Mouse (Mus musculus) liver, embryonic 14.5 days (tissue): Measurements from ENCODE around the gene Padi1. TPM values are rescaled to one million over a fixed set of nuclear protein-coding genes. Genes with fewer than 3 reads are reported as not detected.

Experiments
- ATAC-seq: fragments of 200-750 bp; cut with Nextera tagmentation; 2 replicates; pipeline ENCODE4 v1.8.0; 2017; ENCODE audit warnings: moderate number of reproducible peaks, mild to moderate bottlenecking, moderate library complexity; ENCODE audit not compliant: insufficient read depth
- DNase-seq, 3 experiments: peaks; one replicate each; pipeline ENCODE4 v3.0.0-alpha.2; 2012 to 2013; ENCODE audit warnings: low read depth in 3 of 3, low spot score in 3 of 3
- H3K27ac ChIP-seq: fragments of 300-500 bp; sonication (generic); 2 replicates; pipeline ENCODE4 v1.5.1; 2014; ENCODE audit warnings: moderate library complexity, mild to moderate bottlenecking, control low read depth, inconsistent platforms
- H3K27me3 ChIP-seq: fragments of 300-500 bp; sonication (generic); 2 replicates; pipeline ENCODE4 v1.6.1; 2014; ENCODE audit warnings: mild to moderate bottlenecking, low read length, moderate library complexity; ENCODE audit not compliant: control insufficient read depth, insufficient read depth
- H3K36me3 ChIP-seq: fragments of 300-500 bp; sonication (generic); replicated peaks from 2 replicates; pipeline ENCODE4 v1.6.1; 2014; ENCODE audit warnings: low read depth; ENCODE audit not compliant: control insufficient read depth, insufficient read depth
- H3K4me1 ChIP-seq, 2 experiments: fragments of 200-500 bp in 1 of 2; fragments of 300-500 bp in 1 of 2; sonication (generic) in 1 of 2; replicated peaks; 2 replicates each; pipeline ENCODE4 v1.6.1; 2012 to 2014; ENCODE audit warnings: antibody characterized with exemption in 1 of 2, inconsistent platforms in 1 of 2, low read length in 1 of 2; ENCODE audit not compliant: control insufficient read depth in 2 of 2, insufficient read depth in 2 of 2
- H3K4me2 ChIP-seq: fragments of 300-500 bp; sonication (generic); 2 replicates; pipeline ENCODE4 v1.6.1; 2014; ENCODE audit warnings: low read depth, mild to moderate bottlenecking, control low read depth, moderate library complexity
- H3K4me3 ChIP-seq, 2 experiments: fragments of 200-500 bp in 1 of 2; fragments of 300-500 bp in 1 of 2; sonication (generic) in 1 of 2; 2 replicates each; pipeline ENCODE4 v1.5.1; 2012 to 2014; ENCODE audit warnings: low read depth in 2 of 2, low read length in 2 of 2, mild to moderate bottlenecking in 2 of 2, control low read depth in 1 of 2, inconsistent platforms in 1 of 2, moderate library complexity in 1 of 2; ENCODE audit not compliant: insufficient read depth in 1 of 2
- H3K9ac ChIP-seq: fragments of 300-500 bp; sonication (generic); replicated peaks from 2 replicates; pipeline ENCODE4 v1.6.1; 2014; ENCODE audit warnings: mild to moderate bottlenecking, control low read depth, moderate library complexity
- H3K9me3 ChIP-seq: fragments of 300-500 bp; sonication (generic); 2 replicates; pipeline ENCODE4 v1.6.1; 2016; ENCODE audit warnings: low read length, mixed read lengths; ENCODE audit not compliant: control insufficient read depth
- CTCF ChIP-seq: IDR thresholded peaks from 2 replicates; pipeline ENCODE4 v1.5.1; 2016; ENCODE audit warnings: antibody characterized with exemption, low read depth, control low read depth
- EP300 ChIP-seq: IDR thresholded peaks from 2 replicates; pipeline ENCODE4 v1.6.1; 2016; ENCODE audit warnings: antibody characterized with exemption, low read depth
- WGBS: fragments of 180-500 bp; shearing (Covaris S2); extraction: QIAGEN DNeasy Blood & Tissue Kit; methylation state at CpG from one replicate; pipeline ENCODE4 v1.1.7; 2014; ENCODE audit not compliant: insufficient replicate concordance; 5-methylcytosine and 5-hydroxymethylcytosine counted together
- polyA plus RNA-seq, 2 experiments: library from polyadenylated mRNA; depleted of rRNA in 1 of 2; stranded (reverse) in 1 of 2; unstranded in 1 of 2; fragments of >200 nt; fragmentation: Nextera tagmentation in 1 of 2; extraction: Ambion mirVana in 1 of 2; gene quantifications; 2 replicates each; pipeline versions ENCODE4 v1.2.1 to v1.2.3; 2012 to 2014

The Padi1 gene
- polyA plus RNA-seq, 2 experiments, result 0.01 TPM; not detected in 1

DNA sequence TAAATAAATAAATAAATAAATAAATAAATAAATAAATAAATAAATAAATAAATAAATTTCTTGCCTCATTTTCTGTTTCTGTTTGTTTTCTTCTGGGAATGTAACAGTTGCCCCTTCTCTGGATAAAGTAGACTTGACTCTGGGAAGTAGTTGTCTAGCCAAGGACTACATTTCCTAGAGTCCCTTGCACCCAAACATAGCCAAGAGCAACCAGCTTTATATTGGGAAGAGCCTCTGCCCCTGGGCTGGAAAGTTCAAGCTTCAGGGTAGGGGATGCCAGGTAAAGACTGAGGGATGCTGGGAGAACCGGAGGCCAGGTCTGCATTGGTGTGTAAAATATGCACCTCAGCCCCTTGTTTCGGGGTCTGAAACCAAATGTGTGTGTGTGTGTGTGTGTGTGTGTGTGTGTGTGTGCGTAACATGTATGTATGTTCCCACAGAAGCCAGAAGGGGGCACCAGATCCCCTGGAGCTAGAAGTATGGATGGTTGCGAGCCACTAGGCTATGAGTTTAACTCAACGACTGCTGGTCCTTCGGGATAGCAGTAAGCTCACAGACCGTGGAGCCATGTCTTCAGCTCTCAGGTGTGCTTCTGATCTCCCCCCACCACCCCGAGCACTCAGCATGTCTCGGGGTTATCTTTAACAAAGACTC lies 61.2 kb downstream of the Padi1 start:
- no peak for ATAC-seq
- H3K9me3 ChIP-seq, result no peaks in the 10 kb centered on the region; the same call in 1 of the 2 replicates
- H3K27ac ChIP-seq, result no peak overlapping the region
- DNase-seq, result no peak
- peaks cover 0 to 1% of the 10 kb centered on the region in 2 experiments; a peak in 1 of 4 replicates for H3K4me1 ChIP-seq
- no peak overlapping the region for H3K4me2 ChIP-seq
- H3K4me3 ChIP-seq, result no peak overlapping the region
- WGBS, result 77% methylated on average over 9 of the region's 9 CpGs
- no peak overlapping the region for H3K9ac ChIP-seq
- H3K36me3 ChIP-seq, result no peaks in the 10 kb centered on the region
- TF ChIP-seq EP300 (no peak), CTCF (peak; percentile 17; the same call in 1 of the 2 replicates)
- H3K27me3 ChIP-seq, result no peaks in the 10 kb centered on the region

DNA sequence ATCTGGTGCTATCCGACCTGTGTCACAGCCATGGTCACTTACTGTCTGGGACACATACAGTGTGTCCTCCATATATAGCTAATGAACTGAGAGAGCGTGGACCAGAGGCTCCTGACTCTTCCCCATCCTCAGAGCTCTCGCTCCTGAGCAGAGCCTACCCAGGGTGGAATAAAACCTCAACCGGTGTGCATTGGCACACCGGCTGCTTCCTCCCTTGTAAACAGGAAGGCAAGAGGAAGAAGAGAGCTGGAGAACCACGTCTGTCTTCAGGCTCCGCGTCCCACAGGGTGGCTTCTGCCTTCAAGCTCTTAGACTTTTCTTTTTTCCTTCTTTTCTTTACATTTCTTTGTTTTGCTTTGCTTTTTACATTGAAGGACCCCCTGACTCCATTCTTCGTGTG lies 62.8 kb downstream of the Padi1 start:
- Histone ChIP-seq H3K4me2 (no peak overlapping the region), H3K4me1 (peaks cover 0 to 3% of the 10 kb centered on the region in 2 experiments; a peak in 1 of 4 replicates), H3K4me3 (no peak overlapping the region), H3K27me3 (no peaks in the 10 kb centered on the region), H3K9me3 (no peaks in the 10 kb centered on the region; the same call in 1 of the 2 replicates), H3K27ac (no peak overlapping the region), H3K36me3 (no peaks in the 10 kb centered on the region), H3K9ac (no peak overlapping the region)
- no peak for DNase-seq
- no peak for TF ChIP-seq CTCF
- no peak for TF ChIP-seq EP300
- no peak for ATAC-seq
- 38% methylated on average over 9 of the region's 9 CpGs for WGBS

DNA sequence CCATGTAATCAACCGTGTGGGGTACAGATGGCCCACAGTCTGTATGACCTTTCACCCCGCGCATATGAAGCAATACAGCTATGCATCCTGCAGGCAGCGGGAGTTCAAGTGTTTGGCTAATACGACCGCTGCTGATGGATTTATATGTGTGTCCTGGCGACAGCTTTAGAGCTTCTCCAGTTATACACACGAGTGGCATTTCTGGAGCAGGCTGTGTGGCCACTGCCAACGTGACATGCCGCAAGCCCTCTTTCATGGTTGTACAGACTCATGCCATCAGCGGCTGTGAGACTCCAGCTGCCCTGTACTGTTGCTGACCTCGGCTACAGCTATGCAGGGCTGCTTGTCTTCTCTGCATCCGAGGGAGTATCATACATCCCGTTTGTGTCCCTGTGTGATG lies 65.1 kb downstream of the Padi1 start:
- no peaks in the 10 kb centered on the region for H3K36me3 ChIP-seq
- H3K27me3 ChIP-seq, result no peaks in the 10 kb centered on the region
- peaks cover 0 to 3% of the 10 kb centered on the region in 2 experiments; a peak in 1 of 4 replicates for H3K4me1 ChIP-seq
- DNase-seq (no peak), ATAC-seq (no peak)
- no peak overlapping the region for H3K27ac ChIP-seq
- no peaks in the 10 kb centered on the region; the same call in 1 of the 2 replicates for H3K9me3 ChIP-seq
- WGBS, result 68% methylated on average over 14 of the region's 14 CpGs
- no peak overlapping the region for H3K9ac ChIP-seq
- H3K4me3 ChIP-seq, result no peak overlapping the region
- H3K4me2 ChIP-seq, result no peak overlapping the region
- TF ChIP-seq EP300, result no peak
- no peak for TF ChIP-seq CTCF

DNA sequence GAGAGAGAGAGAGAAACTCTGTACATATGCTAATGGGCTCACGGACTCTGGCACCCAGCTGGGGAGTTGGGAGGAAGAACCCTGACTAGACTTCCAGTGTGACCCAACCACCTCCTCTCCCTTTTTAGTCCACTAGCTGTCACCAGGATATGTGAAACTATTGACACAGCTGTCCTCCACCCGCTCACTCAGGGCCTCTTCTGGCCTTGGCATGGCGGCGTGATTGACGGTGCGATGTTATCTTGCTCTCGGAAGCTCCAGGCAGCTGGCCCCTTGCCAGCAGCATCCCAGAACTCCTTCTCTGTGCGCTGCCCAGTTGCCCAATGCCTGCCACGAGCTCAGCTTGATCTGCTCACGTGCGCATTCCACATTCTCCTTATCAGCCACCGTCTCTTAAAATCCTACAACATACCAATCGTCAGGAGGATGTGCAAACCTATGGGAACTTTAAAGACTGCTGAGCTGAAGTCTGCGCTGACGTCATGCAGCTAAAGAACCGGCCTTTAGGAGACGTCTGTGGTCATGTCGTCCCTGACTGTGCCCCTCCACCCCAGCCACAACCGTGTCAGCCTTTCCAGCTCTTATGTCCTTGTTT lies 65.7 kb downstream of the Padi1 start:
- Histone ChIP-seq H3K27ac (no peak overlapping the region), H3K4me2 (no peak overlapping the region), H3K4me1 (peaks cover 0 to 3% of the 10 kb centered on the region in 2 experiments; a peak in 1 of 4 replicates), H3K9ac (no peak overlapping the region), H3K36me3 (no peaks in the 10 kb centered on the region), H3K9me3 (no peaks in the 10 kb centered on the region; the same call in 1 of the 2 replicates), H3K4me3 (no peak overlapping the region), H3K27me3 (no peaks in the 10 kb centered on the region)
- no peak for TF ChIP-seq EP300
- TF ChIP-seq CTCF, result no peak
- ATAC-seq (peak; percentile 51; the same call in 1 of the 2 replicates), DNase-seq (no peak)
- 32% methylated on average over 19 of the region's 19 CpGs for WGBS

DNA sequence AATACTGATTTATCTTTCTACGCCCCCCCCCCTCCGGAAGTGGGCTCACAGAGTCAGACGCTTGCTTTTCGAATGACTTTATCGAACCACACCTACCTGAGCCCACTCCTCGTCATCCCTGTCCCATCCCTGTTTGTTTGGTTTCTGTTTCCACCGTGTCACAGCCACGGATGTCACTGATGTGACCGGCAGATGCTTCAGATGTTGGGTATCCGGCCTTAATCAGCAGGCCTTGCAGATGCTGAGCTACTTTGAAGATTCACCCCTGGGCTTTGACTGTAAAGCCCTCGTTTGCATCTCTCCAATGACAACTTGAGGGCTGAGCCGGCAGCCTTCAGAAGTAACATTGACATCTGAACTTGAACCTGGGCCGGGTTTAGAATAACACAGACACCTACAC lies 69.0 kb downstream of the Padi1 start:
- Histone ChIP-seq H3K27me3 (no peaks in the 10 kb centered on the region), H3K9ac (no peak overlapping the region), H3K27ac (no peak overlapping the region), H3K9me3 (no peaks in the 10 kb centered on the region), H3K4me2 (no peak overlapping the region), H3K36me3 (no peaks in the 10 kb centered on the region), H3K4me1 (peaks cover 0 to 3% of the 10 kb centered on the region in 2 experiments; a peak in 1 of 4 replicates), H3K4me3 (no peak overlapping the region)
- ATAC-seq (no peak), DNase-seq (no peak)
- WGBS, result 57% methylated on average over 13 of the region's 13 CpGs
- no peak for TF ChIP-seq CTCF
- TF ChIP-seq EP300, result no peak
